Mouse (Mus musculus) frontal cortex, postnatal 14 days (tissue): ENCODE data around the gene Tnnt3.

Experiments used
- DNase-seq, 2 experiments: peaks; one replicate each; pipeline ENCODE4 v3.0.0; 2022; ENCODE audit warnings: low spot score in 2 of 2

Tnnt3 gene

DNA sequence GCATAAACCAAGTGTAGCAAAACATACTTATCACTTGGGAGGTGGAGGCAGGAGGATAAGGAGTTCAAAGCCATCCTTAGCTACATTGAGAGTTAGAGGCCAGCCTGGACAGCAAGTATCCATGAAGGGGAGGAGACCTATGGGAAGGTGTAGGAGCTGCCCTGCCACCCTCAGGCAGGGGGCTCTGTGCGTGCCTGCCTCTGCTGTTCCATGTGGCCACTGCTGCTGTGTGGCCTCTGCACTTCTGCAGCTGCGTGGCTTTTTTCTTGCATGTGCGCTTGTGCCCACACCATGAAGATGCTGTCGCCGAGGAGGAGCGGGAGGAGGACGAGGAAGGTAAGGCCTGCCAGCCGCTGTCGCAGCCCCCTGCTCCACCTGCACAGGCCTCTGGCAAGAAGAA is 8.8 kb downstream of the Tnnt3 start:
- DNase-seq = no peak

DNA sequence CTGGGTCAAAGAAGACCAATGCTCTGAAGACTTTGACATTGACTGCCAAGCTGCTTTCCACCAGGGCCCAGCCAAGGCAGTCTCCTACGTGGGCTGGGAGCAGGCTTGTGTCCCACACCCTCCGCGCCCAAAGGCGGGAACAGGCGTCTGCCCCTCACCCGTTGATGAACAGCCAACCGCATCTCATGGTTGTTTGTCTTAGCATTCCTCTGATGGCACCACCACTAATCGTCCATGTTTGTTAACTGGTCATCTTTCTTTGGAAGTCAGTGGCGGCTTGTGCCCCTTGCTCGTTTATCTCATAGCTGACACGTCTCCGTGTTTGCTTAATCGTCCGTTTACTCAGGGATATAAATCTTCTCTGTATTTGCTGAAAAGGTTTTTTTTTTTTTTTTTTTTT is 10.9 kb downstream of the Tnnt3 start:
- no peak for DNase-seq

DNA sequence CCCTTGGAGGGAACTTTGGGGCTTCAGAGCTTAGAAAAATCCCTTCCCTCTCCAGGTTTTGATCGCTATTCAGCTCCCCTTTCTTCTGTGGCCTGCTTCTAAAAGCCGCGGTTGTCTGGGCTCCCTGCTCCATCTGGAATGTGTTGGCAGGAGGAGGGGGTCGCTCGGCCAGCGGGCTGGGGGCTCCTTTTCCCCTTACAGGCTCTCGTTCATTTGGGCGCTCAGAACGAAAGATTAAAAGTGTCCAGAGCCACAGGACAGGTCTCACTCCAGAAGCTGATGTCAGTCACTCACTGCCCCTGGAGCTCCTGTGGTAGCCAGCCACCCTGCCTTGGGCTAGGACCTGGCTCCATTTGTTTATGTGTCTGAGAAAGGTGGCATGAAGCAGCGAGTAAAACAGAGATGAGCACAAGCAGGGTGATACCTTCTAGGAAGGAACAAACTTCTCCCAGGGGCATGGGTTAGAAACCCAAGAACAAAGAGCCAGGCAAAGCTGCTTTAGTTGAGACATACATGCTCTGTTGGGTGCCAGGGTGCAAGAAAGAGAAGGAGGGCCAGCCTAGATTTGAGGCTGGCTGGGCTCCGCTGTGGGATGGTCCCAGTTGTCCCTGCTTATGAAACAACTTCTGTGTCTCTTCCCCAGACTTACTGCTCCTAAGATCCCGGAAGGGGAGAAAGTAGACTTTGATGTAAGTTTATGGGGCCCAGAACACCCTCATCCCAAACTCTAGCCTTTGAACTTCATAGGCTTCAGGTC is 11.6 kb downstream of the Tnnt3 start:
- no peak for DNase-seq

DNA sequence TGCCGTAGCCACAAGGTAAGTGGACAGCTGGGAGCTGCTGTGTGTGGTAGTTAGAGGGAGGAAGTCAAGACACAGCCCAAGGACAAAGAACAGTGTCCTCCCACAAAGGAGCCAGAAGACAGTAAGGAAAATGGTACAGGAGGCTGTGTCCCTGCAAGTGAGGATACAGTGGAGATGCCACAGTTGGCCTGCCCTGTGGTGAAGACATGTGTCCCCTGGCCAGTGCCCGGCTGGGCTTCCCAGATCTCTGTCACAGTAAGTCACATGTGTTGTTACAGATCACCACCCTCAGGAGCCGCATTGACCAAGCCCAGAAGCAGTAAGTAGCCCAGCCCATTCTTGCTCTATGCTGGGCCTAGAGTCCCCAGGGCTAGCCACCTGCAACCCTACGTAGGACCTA is 15.4 kb downstream of the Tnnt3 start:
- DNase-seq = no peak

DNA sequence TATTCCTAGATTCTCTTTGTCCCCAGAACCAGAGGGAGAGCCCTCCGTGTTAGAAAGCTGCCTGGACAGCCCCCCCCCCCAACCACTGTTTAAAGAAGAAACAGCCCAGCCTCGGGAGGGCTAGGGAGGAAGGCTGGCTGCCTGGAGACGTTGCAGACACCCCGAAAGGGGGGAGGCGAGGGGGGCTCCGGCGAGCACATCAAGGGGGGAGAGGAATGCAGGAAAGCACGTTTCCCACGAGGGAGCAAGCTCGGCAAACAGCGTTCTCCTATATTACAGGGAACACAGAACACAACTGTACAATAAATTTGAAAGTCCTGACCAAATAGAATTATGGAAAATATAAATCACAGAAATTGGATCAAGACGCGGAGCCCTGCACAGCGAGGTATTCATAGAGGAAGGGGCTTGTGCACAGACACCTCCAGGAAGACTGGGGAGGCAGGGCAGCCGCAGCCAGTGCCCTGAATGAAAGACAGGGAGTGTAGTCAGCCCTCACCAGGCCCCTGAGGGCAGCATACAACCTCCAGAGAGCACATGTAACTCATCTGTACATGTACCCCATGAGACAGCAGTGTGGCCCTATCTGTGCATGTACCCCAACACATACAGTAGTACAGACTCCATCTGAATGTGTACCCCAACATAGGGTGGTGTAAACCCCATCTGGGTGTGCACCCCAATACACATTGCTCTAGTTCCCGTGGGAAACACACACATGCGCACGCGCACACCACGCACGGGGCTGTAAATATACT is 17.8 kb downstream of the Tnnt3 start:
- no peak for DNase-seq

DNA sequence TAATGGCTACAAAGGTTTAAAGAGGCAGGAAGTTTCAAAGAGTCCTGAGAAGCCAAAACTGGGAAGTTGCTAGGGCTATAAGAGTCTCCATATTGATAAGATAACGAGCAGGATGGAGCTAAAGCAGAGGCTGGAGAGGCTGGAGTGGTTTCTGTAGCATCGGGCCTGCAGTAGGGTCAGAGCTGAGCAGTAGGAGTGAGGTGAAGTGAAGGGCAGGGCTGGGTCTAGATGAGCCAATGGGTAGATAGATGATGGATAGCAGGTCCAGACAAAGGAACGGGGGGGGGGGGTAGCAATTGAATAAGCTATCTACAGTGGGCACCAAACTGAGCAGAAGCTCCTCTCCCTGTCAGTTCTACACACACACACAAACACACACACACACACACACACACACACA is 18.9 kb downstream of the Tnnt3 start:
- no peak for DNase-seq

DNA sequence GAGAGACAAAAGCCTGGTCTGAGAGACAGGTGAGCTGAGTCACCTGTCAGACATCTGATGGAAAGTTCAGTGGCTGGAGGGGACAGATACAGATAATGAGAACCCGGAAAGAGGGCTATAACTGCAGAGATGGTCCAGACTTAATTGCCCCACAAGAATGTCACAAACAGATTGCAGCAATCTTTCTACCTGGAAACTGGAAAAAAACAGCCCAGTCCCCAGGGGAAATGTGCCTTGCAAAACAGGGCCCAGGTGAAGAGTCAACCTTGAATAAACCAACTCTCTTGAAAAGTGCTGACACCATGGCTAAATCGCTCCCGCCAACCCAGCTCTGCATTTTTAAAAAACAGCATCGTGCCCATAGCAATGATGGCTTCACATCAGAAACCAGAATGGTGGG is 21.7 kb downstream of the Tnnt3 start:
- DNase-seq = no peak

DNA sequence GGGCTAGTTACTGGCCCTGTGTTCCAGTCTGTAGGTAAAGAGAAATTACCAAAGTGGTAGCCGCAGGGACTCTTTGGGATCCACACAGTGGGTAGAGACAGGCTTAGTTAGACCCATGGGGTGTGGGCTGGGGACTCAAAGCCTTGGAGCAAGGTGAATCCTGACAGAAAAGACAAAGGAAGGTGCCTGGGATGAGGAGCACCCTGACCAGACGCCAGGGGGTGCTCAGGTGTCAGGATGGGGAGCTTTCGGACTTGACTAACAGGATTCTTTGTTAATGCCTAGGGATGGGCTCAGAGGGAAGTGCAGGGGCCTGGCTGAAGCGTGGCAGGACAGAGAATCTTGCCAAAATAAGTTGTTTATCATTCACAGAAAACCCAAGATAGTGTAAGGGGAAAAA is 23.7 kb downstream of the Tnnt3 start:
- no peak for DNase-seq

DNA sequence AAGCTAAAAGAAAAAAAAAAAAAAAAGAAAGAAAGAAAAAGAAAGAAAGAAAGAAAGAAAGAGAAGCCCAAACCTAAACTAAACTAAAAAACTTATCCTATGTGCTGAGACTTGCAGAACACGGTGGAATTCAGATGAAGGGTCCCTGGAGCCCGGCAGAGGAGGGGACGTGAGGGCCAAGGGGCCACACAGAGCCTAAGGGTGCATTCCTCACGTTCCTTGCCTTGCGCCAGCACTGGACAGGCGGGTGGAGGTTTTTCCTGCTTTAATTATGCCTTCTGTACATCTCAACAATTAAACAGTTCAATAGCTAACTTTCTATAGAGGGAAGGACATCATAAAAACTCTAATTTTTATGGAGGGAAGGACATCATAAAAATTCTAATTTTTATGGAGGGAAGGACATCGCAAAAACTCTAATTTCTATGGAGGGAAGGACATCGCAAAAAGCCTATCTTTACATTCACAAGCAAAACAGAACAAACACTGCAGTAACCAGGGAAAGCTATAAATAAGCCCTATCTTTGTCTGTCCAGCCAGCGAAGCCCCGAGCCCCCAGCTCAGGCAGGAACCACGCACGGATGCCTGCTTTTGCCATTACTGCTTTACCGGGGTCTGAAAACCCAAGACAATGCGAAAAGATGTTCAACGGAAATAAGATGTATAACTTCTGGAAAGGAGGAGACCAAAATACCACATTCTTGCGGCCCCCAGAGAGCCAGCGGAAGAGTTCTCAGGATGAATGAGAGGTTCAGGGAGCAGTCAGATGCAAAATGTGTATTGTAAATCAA is 24.8 kb downstream of the Tnnt3 start:
- DNase-seq = no peak

DNA sequence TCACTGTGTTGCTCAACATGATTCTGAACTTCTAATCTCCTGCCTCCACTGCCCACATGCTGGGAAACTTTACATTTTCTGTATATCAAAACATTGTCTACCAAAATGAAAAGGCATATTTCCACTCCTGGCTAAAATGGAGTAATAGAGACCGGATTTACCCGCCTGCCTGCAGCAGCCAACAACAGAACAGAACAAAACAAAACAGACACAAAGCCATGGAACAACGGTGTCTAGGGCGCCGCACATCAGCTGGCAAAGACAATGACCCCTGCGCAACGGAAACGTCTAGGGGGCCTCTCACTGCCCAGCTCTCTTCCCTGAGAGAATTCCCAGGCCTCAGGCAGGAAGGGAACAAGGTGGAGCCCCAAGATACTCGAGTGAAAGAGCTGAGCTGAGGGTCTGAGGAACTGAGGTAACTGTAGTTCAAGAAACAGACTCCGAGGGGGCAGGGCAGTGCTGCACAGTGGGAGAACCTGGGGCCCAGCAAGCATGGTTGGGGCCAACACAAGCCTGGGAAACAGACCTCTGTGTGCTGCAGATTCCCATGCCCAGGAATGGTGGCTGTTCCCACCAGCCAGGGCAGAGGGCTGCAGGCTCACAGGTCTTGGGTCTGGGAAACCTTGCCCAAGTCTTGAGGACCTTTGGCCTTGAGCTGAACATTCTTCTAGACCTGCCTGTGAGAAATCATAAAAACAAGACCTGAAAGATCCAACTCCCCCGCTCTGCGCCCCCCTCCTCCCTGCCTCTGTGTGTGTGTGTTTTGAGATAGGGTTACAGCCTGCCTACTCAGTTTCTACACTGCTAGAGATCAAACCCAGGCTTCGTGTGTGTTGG is 26.9 kb downstream of the Tnnt3 start:
- no peak for DNase-seq

DNA sequence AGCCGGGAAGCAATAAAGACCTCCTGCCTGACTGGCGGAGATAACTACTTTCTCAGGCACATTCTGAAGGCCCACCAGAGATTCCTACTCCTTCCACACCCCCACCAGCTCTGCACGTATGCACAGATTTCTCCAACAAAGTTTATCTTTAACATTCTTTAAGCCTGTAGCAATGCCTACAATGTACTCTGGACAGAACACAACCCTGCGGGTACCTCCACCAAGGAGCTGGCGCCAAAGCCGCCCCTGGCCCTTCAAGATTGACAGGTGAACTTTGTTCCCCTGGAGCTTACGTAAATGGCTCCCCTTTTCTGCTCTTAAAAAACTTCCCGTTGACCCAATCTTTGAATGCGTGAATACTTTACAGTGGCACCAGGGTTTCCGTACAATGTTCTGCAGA is 30.7 kb downstream of the Tnnt3 start:
- DNase-seq = no peak

DNA sequence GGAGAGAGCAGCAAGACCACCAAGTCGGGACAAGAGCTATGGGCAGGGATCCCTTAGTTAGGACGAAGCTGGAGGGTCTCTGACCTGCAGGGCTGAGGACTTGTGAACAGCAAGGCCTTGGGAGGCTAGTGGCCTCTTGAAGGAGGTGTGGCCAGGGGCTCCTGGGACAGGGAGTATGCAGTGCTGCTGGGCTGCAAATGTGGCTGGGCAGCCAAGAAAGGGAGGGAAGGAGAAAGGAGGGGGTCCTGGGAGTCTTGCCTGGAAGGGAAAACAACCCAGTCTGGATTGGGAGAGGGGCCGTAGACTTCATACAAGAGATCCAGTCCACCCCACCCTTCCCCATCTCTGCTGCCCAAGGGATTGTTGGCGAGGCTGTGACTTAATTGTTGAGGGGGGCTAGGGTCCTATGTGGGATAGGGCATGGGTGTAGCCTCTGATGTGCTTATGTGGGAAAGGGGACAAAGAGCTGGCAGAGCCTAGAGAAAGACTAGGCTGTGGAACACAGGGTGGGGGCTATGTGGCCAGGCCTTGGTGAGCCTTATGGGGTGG is 33.4 kb downstream of the Tnnt3 start:
- DNase-seq = no peak

DNA sequence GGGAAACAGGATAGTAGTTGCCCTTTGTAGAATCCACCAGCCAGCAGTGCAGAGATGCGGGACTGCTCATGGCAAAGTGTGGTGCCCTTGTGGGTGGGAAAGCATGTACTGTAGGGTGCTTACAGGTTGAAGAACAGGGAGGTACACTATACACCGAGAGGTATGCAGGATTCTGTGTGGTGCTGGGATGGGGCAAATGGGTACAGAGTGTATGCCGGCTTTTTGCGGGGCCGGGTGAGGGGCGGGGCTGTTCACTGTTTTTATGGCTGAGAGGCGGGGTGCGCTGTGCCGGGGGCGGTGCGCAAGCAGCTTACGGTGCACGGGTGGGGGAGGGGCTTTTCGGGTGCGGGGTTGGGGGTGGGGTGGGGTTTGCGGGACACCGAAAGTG is 34.0 kb downstream of the Tnnt3 start, which contains the start of gene Mrpl23:
Mrpl23 (plus strand) TSS at position 16 of the 388 bp plus-strand sequence.
- no peak for DNase-seq

DNA sequence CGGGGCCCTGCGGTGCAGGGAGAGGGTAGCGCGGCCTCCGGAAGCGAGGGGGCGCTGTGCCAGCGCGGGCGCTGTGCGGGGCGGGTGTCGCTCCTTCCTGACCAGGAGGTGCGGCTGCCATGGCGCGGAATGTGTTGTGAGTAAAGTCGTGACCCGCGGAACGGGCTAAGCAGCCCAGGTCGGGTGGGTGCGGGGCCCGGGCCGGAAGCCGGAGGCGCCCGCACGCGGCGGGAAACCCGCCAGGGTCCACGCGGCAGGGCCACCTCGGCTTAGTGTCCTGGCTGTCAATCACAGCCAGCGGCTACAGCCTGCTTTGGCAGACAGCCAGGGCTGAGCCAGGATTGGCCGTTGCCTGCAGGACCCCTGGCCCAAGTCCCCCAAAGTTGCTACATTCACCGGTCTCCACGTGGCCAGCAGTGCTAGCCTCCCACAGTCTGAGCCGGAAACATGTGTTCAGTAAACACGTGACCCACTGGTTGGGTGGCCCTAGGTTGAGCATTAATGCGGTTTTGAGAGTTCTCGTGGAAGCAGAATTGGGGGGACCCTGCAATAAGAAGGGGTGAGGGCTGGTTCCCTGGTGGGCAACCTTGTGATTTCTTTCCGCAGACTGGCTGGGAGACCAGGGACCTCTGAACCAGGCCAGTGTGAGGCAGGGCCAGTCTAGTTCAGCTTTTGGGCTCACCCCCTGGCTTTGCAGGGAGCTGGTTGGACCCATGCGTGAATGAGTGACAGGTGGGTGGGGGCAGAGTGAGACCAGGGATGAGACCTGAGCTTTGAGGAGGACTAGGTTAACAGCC is 34.6 kb downstream of the Tnnt3 start:
- DNase-seq = peak; percentile 76 to 79

DNA sequence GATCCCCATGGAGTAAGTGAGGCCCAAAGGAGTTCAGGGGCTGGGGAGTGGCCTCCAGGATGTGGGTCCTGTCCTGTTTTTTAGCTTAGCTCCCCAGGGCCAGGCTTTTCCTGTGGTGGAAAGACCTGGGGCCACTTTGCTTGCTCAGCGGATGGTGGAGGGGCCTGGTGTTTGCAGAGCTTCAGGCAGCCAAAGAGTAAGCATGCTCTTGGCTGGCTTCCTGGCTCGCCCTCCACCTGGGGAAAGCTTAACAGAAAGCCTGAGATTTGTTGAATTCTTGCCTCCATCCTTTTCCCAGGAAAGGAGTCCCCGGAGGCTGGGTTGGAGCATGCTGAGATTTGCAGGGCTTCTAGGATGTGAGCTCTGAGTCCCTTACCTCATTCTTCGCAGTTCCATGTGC is 36.5 kb downstream of the Tnnt3 start:
- DNase-seq = no peak

DNA sequence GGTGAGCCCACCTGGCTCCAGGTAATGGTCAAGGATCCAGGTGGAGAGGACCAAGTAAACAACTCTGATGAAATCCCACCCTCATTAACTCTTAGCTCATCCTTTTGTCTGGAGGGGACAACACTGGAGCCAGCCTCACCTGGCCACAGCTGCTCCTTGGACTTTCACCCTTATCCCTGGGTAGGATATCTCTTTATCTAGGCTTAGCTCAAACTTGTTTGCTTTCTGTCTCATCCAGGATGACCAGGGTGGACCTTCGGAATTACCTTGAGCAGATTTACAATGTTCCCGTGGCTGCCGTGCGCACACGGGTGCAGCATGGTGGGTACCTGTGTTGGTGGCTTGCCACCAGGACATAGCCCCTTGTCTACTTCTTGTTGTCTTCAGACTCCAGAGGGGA is 37.2 kb downstream of the Tnnt3 start:
- DNase-seq = no peak

DNA sequence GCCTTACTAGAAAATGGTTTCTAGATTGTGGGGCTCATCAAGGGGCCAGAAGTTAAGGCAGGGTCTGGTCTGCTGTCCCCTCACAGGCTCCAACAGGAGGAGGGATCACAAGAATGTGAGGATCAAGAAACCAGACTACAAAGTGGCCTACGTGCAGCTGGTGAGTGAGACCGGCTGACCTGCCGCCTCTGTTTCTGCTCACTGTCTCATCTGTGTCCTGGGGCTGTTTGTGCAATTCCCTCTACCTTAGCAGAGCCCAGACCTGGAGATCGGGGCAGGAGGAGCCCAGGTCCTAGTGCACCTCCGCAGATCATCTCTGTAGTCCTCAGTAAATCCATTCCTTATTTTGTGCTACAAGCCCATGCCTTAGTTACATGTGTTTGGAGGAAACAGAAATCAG is 38.5 kb downstream of the Tnnt3 start:
- no peak for DNase-seq

DNA sequence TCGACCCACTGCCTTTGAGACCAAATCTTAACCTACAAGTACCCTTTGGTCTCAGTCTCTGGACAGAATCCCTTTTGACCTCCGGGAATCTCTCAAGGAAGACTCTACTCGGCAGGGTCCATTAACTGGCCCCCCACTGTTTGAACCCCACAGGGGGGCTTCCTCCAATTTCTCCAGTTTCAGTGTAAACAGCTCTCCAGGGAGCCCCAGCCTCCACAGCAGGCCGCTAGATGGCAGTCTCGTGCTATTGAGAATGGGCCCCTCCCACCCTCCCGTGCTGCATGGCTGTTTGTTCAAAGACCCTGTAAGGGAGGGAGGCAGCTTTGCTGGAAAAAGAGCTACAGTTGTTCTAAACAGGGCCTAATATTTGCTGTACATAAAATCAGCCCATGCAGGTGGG is 39.2 kb downstream of the Tnnt3 start:
- peak in 1 of 2 experiments; percentile 41 for DNase-seq

DNA sequence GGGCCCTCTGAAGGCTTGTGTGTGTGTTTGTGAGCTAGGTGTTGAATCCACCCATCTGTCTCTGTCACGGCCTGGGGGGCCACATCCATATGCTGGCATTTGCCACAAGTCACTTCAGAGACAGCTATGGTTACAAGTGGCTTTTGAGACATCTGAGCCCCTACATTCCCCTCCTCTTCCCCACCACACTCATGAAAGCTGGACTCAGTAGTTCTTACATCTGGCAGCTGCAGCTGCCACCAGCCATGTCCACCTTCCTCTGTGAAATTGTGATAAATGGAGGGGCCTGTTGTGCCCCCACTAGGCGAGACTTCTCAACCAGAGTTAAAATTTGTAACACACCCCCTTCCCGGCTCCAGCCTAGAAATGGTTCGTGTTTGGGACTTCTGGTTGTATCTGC is 39.7 kb downstream of the Tnnt3 start:
- DNase-seq = no peak

DNA sequence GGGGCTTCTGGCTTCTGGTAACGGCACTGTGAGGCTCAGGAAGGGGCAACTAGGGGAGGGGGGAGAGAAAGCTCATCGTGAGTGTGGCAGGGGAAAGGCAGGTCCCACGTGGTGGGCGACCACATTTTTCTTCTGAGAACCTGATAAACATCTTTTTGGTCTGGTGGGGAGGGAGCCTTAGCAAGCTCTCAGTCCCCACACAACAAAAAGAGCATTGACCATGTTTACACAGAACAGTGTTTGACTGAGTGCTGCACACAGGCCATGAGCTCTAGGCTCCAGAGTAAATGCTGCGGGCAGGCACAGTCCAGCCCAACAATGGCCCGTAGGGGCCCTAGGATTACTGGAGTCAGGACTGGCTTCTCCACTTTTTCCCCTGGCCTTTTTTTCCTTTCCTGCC is 40.1 kb downstream of the Tnnt3 start:
- DNase-seq = no peak

DNA sequence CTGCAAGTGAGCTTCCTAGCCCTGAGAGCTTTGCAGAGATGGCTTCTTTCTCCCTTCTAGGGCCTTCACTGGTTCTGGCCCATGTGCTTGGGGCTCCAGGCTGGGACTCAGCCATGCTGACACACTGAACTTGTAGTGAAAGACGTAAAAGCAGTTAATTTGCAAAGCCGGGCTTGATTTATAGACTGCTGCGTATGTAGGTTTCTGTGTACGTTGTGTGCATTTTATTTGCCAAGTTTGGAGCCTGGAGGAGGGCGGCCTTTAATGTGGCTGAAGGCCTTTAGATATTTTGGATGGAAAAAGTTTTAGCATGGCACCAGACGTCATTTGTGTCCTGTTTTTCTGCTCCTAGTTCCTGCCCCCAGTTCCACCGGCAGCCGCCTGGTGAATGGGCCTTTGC is 41.2 kb downstream of the Tnnt3 start:
- DNase-seq = no peak
